Mouse (Mus musculus): ENCODE measurements around the gene Ptms.

The Ptms gene

DNA sequence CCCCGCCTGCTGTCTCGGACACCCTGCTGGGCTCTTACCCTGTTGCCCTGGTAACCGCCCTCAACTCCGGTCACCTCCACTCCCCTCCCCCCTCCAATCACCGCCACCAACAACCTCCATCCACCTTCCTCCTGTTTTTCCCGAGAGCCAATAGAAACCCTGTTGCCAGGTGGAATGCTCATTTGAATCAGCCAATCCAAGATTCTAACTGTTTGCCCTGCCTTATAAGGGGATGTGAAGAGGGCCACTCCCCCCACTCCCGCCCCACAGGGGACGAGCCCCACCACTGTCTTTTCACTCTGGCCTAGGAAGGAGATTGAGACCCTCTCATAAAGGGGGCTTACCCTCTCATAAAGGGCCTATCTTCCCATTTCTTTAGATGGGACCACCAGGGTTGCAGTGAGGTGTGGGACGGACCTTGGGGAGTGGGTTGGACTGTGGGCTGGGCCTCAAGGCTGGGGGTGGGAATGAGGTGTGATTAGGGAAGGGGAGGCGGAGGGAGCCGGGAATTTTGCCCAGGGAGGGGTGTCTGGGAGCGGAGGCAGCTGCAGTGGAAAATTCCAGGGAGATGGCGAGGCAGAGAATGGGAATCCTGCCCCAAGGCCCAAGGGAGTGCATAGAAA is at the start of gene Ptms:
Gene Ptms, minus strand, starts transcription at position 409 of the 623 bp plus-strand sequence.
- in situ Hi-C loops (cut with MboI, MseI): loop anchor here (10.0 kb wide), 1 partner anchor 565 kb away; no protein-coding TSS in a partner anchor

GRCm38 (mm10) chr6:124967766-124968165 is 47.9 kb upstream of the Ptms start:
- in situ Hi-C loops (cut with MboI, MseI): no loop called here

DNA sequence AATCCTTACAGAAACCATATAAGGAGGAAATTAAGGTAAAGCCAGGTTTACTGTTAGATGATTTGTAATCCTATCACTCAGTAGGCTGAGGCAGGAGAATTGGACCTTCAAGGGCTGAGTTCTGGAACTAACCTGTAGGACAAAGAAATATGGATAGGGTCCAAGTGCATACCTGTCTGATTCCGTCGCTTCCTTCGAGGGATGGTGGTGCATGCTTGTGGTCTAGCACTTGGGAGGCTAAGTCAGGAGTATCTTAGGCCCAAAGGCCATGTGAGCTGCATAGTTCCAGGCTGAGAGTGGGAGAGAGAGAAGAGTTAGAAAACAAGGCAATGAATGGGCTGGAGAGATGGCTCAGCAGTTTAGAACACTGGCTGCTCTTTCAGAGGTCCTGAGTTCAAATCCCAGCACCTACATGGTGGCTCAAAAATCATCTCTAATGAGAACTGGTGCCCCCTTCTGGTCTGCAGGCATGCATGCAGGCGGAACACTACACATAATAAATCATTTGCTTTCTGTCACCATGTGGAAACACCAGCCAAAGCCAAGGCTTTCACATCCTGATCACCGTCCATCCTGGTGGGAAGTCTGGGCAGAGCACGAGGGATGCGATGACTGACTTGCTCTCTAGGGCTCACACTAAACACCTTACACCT is 46.7 kb upstream of the Ptms start:
- in situ Hi-C loops (cut with MboI, MseI): no loop called here

GRCm38 (mm10) chr6:124965747-124966146 is 45.8 kb upstream of the Ptms start:
- in situ Hi-C loops (cut with MboI, MseI): no loop called here

DNA sequence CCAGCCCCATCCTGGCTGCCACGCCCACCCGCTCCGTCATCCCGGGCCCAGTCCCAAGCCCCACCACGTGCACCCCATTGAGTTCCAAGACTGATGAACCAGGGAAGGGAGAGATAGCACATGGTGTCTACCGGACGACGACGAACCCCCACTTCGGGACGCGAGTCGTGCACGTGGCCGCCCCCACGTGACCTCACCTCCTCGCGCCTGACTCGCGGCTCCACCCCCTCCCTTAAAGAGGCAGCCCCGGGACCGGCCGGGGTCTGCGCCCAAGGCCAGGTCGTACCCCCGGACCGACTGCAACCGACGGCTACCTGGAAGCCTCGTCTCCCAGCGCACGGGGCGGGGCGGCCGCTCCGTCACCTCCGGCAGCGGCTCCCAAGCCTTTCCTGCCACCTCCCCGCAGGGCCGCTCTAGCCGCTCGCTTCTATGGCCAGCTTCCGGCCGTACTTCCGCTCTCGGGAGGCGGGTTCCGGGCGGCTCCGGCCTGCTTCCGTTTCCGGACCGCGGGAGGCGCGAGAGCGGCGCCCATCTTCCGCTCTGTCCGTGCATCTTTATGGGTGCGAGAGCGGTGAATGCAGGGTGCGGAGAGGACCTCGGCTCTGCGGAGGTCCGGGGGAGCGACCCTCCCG is 45.3 kb upstream of the Ptms start, which contains the start of gene Cops7a:
Gene Cops7a, minus strand, starts transcription at position 451 of the 632 bp plus-strand sequence.
- in situ Hi-C loops (cut with MboI, MseI): no loop called here

DNA sequence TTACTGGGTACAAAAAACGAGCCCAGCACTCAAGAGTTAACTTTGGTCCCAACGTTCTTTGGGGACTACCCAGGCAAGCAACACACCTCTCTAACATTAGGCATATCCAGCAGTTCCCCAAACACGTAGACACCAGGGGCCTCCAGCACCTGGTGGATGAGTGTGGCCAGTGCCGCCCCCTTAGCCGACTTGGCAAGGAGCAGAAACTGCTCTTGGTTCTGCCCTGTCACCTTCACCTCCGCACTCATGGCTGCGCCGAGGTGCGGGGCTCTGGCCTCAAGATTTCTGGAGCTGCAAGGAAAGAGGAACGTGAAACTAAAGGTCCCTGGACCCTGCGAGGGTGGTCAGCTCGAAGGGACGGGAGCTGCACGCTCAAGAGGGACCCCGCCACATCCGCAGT is 44.7 kb upstream of the Ptms start:
- in situ Hi-C loops (cut with MboI, MseI): no loop called here

DNA sequence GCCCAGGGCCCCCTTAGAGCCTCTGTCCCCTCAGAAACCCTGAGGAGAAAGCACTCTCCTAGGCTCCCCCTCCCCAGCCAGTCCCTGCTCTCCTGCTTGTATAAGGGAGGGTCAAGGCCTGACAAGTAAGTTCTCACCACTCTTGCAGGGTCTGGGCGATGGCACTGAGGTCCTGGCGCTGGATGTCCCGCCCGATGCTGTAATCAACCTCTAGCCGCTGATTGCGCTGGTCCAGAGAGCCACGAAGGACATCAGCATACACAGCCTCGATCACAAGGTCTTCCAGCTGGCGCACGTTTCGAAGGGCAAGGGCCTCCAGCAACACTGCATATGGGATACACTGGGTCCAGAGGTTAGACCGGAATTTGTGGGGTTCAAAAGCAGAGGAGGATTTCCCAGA is 41.1 kb upstream of the Ptms start:
- in situ Hi-C loops (cut with MboI, MseI): no loop called here

GRCm38 (mm10) chr6:124959960-124960359 is 40.1 kb upstream of the Ptms start:
- in situ Hi-C loops (cut with MboI, MseI): no loop called here

GRCm38 (mm10) chr6:124958127-124958526 is 38.2 kb upstream of the Ptms start:
- in situ Hi-C loops (cut with MboI, MseI): no loop called here

DNA sequence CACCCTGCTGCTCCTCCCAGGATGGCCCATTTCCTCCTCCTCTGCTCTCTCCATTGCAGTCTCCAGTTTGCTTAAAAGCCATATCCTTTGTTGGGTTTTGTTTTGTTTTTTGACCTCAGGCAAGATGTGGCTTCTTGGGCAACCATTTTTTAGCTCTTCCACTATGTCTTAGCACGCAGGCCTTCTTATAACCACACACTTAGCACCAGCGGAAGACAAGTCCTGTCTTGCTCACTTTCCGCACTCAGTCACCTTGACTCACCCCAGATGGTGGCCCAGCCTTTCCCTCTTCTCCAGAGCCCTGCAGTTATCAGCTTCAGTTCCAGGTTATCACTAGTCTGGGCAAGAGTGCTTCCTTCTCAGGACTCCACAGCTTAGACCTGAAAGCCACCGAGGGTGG is 35.3 kb upstream of the Ptms start:
- in situ Hi-C loops (cut with MboI, MseI): no loop called here

DNA sequence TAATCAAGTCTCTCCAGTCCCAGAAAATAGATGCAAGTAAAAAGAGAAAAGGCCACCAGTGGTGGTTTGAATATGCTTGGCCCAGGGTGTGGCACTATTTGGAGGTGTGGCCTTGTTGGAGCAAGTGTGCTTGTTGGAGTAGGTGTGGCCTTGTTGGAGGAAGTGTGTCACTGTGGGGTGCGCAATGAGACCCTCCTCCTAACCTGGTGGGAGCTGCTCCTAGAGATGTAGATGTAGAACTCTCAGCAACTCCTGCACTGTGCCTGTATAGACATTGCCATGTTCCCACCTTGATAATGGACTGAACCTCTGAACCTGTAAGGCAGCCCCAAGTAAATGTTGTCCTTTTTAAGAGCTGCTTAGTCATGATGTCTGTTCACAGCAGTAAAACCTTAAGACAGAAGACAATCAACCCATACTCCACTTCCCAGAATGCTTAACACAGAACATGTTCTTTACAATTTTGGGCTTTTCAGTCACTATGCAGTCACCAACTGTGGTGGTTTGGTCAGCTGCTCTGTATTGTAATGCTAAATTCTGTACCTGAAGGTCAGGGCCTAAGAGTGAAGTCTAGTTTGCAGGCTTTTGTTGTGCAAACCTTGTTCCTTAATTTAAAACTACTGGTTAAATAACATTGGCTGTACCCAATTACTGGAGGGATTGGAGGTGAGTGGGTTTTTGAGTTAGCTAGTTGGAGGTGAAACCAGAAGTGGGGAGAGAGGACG is 34.2 kb upstream of the Ptms start:
- in situ Hi-C loops (cut with MboI, MseI): no loop called here

- in situ Hi-C loops (cut with MboI, MseI): no loop called here
These were observed 23.6 kb upstream of the Ptms start for GRCm38 (mm10) chr6:124943526-124943925.

GRCm38 (mm10) chr6:124941679-124942078 is 21.8 kb upstream of the Ptms start:
- in situ Hi-C loops (cut with MboI, MseI): no loop called here

DNA sequence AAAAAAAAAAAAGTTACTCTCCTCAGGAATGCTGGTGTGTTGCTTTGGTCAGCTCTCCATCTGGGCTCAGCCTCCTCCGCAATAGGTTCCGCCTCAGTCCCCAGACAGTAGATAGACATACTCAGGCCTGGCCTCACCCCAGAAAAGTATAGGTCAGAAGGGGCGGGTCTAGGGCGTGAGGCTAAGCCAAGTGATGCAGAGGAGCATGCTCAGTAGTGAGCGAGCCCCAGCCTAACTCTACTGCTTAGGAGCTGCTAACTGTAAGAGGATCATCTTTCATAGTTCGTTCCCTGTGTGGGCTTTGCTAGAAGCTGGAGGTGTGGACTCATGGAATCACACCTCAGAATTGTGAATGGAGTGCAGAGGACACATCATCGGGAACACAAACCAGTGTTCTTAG is 18.7 kb upstream of the Ptms start:
- in situ Hi-C loops (cut with MboI, MseI): loop anchor here (5.0 kb wide), 1 partner anchor 69 kb away; the partner anchor contains the start of gene Zfp384

DNA sequence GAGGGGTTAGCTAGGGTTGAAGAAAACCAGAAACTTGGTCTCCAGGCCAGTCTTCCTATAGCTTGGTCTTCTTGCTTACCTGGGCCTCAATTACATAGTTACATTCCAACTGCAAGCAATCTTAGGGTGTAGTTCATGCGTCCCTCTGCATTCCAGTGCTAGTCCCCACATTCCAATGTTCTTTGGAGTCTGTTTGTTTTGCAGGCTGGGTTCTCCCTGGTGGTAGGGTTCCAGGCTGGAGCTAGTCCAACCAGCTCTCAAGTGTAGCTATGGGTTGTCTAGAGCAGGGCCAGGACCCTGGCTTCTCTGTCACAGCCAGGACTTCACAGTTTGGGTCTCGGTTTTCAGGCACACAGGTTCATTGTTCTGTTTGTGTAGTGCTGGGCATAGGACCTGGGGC is 17.6 kb upstream of the Ptms start:
- in situ Hi-C loops (cut with MboI, MseI): loop anchor here (5.0 kb wide), 1 partner anchor 70 kb away; the partner anchor contains the start of gene Zfp384

DNA sequence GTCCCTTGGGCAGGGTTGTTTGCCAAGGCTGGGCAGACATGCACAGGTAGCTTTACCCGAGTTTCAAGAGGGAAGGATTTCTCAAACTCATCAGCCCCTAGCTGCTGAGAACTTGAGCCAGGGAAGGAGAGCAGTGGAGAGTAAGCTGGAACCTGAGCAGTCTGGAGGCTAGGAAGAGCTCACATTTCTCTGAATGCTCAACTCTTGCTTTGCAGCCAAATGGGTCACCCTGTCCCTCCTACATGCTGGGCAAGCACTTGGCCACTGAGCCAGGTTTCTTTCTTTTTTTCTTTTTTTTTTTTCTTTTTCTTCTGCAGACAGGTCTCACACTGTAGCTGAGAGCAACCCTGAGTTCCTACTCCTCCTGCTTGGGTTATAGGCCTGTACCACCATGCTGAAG is 16.8 kb upstream of the Ptms start:
- in situ Hi-C loops (cut with MboI, MseI): loop anchor here (5.0 kb wide), 1 partner anchor 71 kb away; the partner anchor contains the start of gene Zfp384

GRCm38 (mm10) chr6:124934670-124935069 is 14.8 kb upstream of the Ptms start:
- in situ Hi-C loops (cut with MboI, MseI): loop anchor here (5.0 kb wide), 2 partner anchors 73 to 77 kb away; partner anchors contain the start of genes P3h3 and Zfp384

GRCm38 (mm10) chr6:124933127-124933526 is 13.2 kb upstream of the Ptms start:
- in situ Hi-C loops (cut with MboI, MseI): loop anchor here (5.0 kb wide), 1 partner anchor 76 kb away; the partner anchor contains the start of gene P3h3

GRCm38 (mm10) chr6:124932314-124932695 is 12.4 kb upstream of the Ptms start:
- in situ Hi-C loops (cut with MboI, MseI): loop anchor here (5.0 kb wide), 1 partner anchor 75 kb away; the partner anchor contains the start of gene P3h3

- in situ Hi-C loops (cut with MboI, MseI): loop anchor here (5.0 kb wide), 1 partner anchor 74 kb away; the partner anchor contains the start of gene P3h3
These were observed 11.8 kb upstream of the Ptms start for GRCm38 (mm10) chr6:124931525-124932313.
